Mouse (Mus musculus) inflammation-experienced regulatory T-cells, adult 6 months (primary cell): Measurements from ENCODE around the gene Casp2. TPM values are rescaled to one million over a fixed set of nuclear protein-coding genes. Genes with fewer than 3 reads are reported as not detected.

Experiments used
- ATAC-seq: one replicate; pipeline ENCODE4 v1.8.0; 2017
- polyA plus RNA-seq, 3 experiments: library from polyadenylated mRNA; unstranded; fragments of 100-300 nt; shearing (Covaris generic); gene quantifications; one replicate each; pipeline ENCODE4 v1.2.1; 2017

Gene Casp2
- polyA plus RNA-seq = 10 to 100 TPM; 46.6 to 55.8 (median 52.1) TPM

DNA sequence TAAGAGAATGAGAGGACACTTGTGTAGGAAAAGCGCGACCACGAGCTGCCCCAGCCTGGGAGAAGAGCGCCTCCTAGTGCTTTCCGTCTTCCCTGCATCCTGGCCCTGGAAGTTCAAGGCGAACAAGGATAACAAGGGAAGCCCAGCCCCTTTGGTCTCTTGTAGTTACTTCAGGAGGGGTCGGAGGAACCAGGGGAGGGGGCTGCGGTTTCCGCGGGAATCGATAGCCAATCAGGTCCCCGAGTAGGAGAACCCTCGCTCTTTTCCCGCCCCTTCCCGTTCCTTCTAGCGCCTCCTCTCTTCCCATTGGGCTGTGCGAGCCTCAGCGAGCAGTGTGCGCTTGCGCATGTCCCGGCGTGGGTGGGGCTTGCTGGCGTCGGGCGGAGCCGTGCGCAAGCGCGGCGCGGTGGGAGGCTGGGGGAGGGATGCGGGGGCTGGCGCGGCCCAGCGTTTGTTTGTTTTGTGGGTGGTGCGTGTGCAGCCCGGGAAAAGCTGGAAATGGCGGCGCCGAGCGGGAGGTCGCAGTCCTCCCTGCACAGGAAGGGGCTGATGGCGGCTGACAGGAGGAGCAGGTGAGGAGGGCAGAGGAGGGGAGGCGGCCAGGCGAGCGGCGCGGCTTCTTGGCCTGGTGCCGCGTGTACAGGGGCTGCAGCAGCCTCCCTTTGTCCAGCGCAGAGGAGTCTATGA lies at the start of gene Casp2:
Gene Casp2, plus strand, starts transcription at position 360 of the 687 bp plus-strand sequence.
- ATAC-seq = peak; percentile 89

GRCm38 (mm10) chr6:42215028-42215427 lies 49.8 kb upstream of the Casp2 start, which contains the start of gene Tas2r144:
TSS of gene Tas2r144 (plus strand) at chr6:42215328.
- no peak for ATAC-seq

- no peak for ATAC-seq
Observed at GRCm38 (mm10) chr6:42222286-42222685, 42.5 kb upstream of the Casp2 start.

DNA sequence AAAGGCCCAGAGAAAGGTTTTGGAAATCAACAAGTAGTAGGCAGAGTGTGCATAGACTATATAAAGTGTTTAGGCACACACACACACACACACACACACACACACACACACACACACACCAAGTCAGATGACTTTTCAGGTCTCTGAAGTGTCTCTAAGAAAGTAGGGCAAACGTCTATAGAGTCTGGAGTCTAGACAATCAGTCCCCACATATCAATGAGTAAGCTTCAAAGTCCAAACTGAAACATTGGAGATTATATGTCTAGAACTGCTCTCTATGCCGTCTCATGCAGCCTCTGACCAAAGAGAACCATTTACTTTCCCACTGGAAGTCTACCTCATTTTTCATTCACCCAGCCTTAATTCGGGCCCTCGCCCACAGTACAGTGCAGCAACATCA lies 39.7 kb upstream of the Casp2 start:
- ATAC-seq = no peak

- peak; percentile 85 for ATAC-seq
Observed at GRCm38 (mm10) chr6:42227240-42228101, 37.3 kb upstream of the Casp2 start.

GRCm38 (mm10) chr6:42229610-42230009 lies 35.2 kb upstream of the Casp2 start:
- no peak for ATAC-seq

GRCm38 (mm10) chr6:42231191-42231590 lies 33.6 kb upstream of the Casp2 start:
- ATAC-seq = no peak

- ATAC-seq = no peak
Observed at GRCm38 (mm10) chr6:42237276-42237805, 27.4 kb upstream of the Casp2 start.

DNA sequence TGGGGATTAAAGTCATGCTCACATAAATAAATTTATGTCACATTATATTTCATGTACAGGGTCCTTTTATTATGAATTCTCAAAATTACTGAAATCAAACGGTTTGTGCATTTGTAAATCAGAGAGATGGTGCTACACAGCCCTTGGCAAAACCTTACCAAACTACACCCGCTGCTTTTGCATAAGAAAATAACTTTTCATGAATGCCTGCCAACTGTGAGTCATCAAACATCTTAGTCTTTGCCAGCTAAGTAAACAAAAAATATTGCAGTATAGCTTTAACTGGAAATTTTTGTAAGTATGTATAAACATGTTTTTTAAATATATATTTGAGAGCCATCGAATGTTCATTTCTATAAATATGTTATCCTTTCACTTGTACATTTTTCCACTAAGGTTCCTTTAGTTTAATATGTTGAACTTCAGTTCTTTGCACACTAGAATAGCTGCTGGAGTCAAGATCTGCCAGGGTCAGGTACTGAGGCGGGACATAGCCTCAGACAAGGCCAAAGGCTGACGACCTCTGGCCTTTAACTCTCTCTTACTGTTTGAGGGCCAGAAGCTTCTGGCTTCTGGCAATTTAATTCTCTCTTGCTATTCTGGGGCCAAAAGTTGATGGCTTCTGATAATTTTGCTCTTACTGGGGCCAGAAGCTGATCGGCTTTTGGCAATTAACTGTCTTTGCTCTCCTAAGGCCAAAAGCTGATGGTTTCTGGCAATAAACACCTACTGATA lies 23.3 kb upstream of the Casp2 start:
- no peak for ATAC-seq

- peak; percentile 100 for ATAC-seq
Observed at GRCm38 (mm10) chr6:42245711-42246353, 19.0 kb upstream of the Casp2 start, which contains the start of gene Gstk1. TSS of gene Gstk1 (plus strand) at chr6:42245935.

- ATAC-seq = no peak
Observed at GRCm38 (mm10) chr6:42247173-42247572, 17.6 kb upstream of the Casp2 start.

DNA sequence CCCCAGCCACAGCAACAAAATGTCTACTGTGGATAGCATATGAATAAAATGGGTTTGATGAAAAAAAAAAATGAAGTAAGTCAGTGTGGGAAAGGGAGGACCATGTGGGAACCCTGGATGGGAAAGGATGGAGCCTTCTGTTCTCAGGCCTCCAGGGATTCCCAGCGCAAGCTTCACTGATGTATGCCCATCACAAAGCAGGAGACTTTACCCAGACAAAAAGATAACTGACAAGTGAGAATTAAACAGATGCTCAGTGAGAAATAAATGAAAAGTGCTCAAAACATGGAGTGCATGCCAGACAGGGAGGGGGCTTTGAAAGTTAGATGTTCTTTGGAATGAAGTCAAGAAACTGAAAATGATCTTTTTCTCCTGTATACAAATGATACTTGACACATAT lies 16.8 kb upstream of the Casp2 start:
- no peak for ATAC-seq

- no peak for ATAC-seq
Observed at GRCm38 (mm10) chr6:42251791-42252190, 13.0 kb upstream of the Casp2 start.

DNA sequence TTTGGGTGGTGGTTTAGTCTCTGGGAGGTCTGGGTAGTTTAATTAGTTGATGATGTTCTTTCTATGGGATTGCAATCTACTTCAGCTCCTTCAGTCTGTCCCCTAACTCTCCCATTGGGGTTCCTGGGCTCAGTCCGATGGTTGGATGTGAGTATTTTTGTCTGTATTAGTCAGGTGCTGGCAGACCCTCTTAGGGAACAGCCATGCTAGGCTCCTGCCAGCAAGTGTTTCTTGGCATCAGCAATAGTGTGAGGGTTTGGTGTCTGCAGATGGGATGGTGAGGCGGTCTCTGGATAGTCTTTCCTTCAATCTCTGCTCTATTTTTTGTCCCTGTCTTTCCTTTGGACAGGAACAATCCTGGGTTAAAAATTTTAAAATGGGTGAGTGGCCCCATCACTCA lies 11.7 kb upstream of the Casp2 start:
- ATAC-seq = no peak

DNA sequence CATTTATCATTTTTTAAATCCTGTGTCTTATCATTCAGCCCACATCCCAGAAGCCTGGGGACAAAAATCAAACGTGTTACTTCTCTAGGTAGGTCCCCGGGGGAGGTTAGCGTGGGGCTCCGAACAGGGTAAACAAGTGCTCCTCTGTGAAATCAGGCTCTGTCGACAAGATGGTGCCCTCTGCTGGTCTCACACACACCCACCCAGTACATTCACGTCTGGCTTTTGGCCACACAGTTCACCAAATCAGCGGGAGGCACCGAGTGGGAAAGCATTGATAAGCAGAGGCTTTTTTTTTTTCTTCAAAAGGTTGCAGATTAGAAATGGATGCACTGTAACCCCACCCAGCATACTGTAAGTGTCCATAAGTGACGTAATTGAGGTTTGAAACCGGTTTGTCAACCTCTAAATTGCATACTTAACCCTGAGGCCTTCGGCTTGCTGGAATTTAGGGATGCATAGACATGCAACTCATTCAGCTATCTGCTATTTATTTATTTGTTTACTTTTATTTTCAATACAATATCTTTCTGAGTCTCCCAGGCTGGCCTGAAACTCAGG lies 7.4 kb upstream of the Casp2 start:
- ATAC-seq = peak; percentile 91

- no peak for ATAC-seq
Observed at GRCm38 (mm10) chr6:42260430-42260829, 4.4 kb upstream of the Casp2 start.

DNA sequence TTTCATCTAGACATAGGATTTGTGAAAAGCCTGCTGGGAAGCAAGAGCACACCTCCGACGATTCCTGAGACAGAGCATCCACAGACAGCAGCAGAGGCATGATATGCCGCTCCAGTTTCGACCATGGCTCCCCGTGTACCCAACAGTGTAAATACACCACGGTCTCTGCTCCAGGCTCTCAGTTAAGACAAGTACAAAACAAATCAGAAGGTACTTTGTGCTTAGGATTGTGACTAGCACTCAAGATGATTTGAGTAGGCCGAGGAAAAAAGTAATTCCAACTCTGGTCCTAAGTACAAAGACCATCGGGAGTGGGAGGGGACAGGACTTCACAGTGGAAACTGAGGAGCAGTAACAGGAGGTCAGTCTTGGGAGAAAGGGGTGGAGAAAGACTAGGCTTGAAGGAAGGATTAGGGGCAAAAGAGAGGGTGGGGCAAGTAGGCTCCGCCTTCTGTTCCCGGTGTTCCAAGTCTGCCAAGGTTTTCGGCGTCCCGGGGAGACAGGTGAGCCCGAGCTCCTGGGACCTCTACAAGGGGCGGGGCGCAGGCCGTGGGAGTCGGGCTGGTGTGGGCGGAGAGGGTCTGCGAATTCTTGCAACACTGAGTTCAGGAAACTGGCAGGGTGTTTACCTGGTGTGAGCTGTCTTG lies 3.1 kb upstream of the Casp2 start, which contains the start of gene Tmem139:
Gene Tmem139, plus strand, starts transcription at position 447 of the 647 bp plus-strand sequence.
- ATAC-seq = no peak

DNA sequence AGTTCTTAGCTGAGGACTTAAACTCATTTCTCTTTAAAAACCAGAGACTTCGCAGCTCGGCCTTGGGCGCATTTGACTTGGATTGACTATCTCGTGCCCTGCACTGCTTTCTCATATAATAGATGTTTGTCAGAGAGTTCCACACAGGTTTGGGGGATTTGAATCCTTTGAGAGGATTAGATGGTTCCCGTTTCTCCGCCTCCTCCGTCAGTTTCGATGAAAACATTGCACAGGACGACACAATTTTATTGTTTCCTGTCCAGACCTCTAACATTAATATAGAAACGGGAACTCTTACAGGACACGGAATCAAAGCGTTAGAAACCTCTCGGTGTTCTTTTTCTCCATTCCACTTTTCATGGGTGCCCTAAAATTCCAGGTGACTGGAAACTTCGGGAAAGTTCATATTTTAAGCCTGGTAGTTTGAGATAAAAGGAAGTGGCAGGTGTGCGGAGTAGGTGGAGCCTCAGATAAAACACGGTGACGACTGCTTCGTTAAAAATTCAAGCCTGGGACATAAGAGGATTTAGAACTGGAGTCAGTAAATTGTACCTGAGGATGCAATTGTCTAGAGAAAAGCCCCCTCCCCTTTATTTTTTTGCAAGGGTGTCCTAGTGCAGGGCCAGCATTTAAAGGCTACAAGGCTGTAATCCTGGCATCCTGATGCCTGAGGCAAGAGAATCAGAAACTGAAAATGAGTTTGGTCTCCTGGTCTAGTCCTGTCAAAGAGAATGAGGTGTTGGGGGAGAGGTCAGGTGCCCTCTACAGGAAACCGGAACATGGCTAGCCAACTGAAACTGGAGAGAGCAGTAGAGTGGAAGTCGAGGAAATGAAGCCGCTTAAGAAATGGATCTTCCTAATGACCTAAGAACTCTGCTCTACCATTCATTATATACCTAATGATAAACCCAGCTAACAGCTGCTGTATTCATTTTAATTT lies 876 bp downstream of the Casp2 start:
- ATAC-seq = peak; percentile 44

DNA sequence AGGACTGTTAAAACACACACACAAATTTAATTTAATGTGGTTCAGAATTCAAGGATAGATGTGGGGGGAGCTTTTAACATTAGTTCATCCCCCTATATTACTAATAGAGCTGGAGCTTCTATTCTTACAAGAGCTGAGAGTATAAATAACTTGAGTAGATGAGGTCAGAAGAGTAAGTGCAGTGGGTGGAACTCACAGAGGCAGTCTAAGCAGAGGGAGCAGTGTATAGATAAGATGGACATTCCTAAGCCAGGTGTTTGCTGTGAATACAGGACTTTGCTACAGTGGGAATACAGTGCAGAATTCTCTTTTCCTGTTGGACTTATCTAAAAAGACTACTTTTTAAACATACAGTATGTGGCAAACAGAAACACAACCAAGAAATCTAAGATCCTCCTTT lies 6.0 kb downstream of the Casp2 start:
- no peak for ATAC-seq

GRCm38 (mm10) chr6:42276151-42276550 lies 11.4 kb downstream of the Casp2 start:
- no peak for ATAC-seq
